Mouse (Mus musculus): ENCODE measurements at regions not wholly inside any gene's neighbourhood (a gene's known extent, or its start where the extent isn't known, plus 50 kb on each side); places are given as distances from the start of the nearest gene placed in this dataset.

- Histone ChIP-seq H3K4me3 (ENCODE audit: low read length) (no peak overlapping the region), H3K4me2 (ENCODE audit: low read depth, low read length) (no peak overlapping the region), H3K36me3 (ENCODE audit: control insufficient read depth, insufficient read depth, low read length) (no peaks in the 10 kb centered on the region), H3K27me3 (ENCODE audit: control insufficient read depth, insufficient read depth, low read depth, low read length) (no peaks in the 10 kb centered on the region), H3K4me1 (replicated peaks; ENCODE audit: control insufficient read depth, insufficient read depth, low read length) (no peaks in the 10 kb centered on the region), H3K27ac (ENCODE audit: low read length) (no peak overlapping the region), H3K9ac (ENCODE audit: low read length) (no peak overlapping the region), H3K9me3 (ENCODE audit: control insufficient read depth, low read length) (no peaks in the 10 kb centered on the region)
- peak; percentile 38; the same call in 1 of the 2 replicates for ATAC-seq (ENCODE audit: low read depth)
- WGBS: 52% methylated on average over 6 of the region's 6 CpGs
These were observed 264.8 kb downstream of the Cd109 start for GRCm38 (mm10) chr9:78879955-78880642.

- H3K4me2 ChIP-seq (ENCODE audit: low read depth, low read length): no peak overlapping the region
- H3K27me3 ChIP-seq (ENCODE audit: control insufficient read depth, insufficient read depth, low read depth, low read length): no peaks in the 10 kb centered on the region
- no peaks in the 10 kb centered on the region for H3K9me3 ChIP-seq (ENCODE audit: control insufficient read depth, low read length)
- no peaks in the 10 kb centered on the region for H3K4me1 ChIP-seq (replicated peaks; ENCODE audit: control insufficient read depth, insufficient read depth, low read length)
- 63% methylated on average over 4 of the region's 4 CpGs for WGBS
- H3K4me3 ChIP-seq (ENCODE audit: low read length): no peak overlapping the region
- no peak for ATAC-seq (ENCODE audit: low read depth)
- H3K9ac ChIP-seq (ENCODE audit: low read length): no peak overlapping the region
- H3K27ac ChIP-seq (ENCODE audit: low read length): no peak overlapping the region
- H3K36me3 ChIP-seq (ENCODE audit: control insufficient read depth, insufficient read depth, low read length): no peaks in the 10 kb centered on the region
These were observed 265.4 kb downstream of the Cd109 start for GRCm38 (mm10) chr9:78880643-78881306.

GRCm38 (mm10) chr9:78881307-78881790, 266.0 kb downstream of the Cd109 start:
- ATAC-seq (ENCODE audit: low read depth): no peak
- no peak overlapping the region for H3K9ac ChIP-seq (ENCODE audit: low read length)
- WGBS: 68% methylated on average over 5 of the region's 5 CpGs
- no peaks in the 10 kb centered on the region for H3K27me3 ChIP-seq (ENCODE audit: control insufficient read depth, insufficient read depth, low read depth, low read length)
- no peaks in the 10 kb centered on the region for H3K4me1 ChIP-seq (replicated peaks; ENCODE audit: control insufficient read depth, insufficient read depth, low read length)
- no peak overlapping the region for H3K4me2 ChIP-seq (ENCODE audit: low read depth, low read length)
- H3K36me3 ChIP-seq (ENCODE audit: control insufficient read depth, insufficient read depth, low read length): no peaks in the 10 kb centered on the region
- H3K9me3 ChIP-seq (ENCODE audit: control insufficient read depth, low read length): no peaks in the 10 kb centered on the region
- no peak overlapping the region for H3K27ac ChIP-seq (ENCODE audit: low read length)
- H3K4me3 ChIP-seq (ENCODE audit: low read length): no peak overlapping the region

DNA sequence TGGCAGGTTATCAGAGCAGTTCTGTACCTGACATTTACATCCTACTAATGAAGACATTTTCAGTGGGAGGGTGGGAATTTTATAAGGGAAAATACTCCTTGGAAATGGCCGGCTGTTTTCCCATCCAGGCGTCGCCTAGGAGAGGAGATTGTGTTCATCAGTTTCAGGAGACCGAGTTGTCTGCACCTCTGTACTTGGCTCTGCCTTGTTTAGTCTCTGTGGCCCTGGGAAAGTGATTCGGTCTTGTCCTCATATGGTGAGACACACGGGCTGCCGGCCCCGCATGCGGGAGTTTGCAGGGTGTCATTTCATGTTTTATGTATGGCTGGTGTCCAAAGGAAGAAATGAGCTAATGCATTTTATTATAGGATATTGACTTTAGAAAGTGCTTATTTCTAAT, 287.9 kb downstream of the Cd109 start:
- Histone ChIP-seq H3K9ac (ENCODE audit: low read length) (no peak overlapping the region), H3K27me3 (ENCODE audit: control insufficient read depth, insufficient read depth, low read depth, low read length) (no peaks in the 10 kb centered on the region), H3K36me3 (ENCODE audit: control insufficient read depth, insufficient read depth, low read length) (no peaks in the 10 kb centered on the region), H3K27ac (ENCODE audit: low read length) (no peak overlapping the region), H3K9me3 (ENCODE audit: control insufficient read depth, low read length) (no peaks in the 10 kb centered on the region), H3K4me1 (replicated peaks; ENCODE audit: control insufficient read depth, insufficient read depth, low read length) (no peaks in the 10 kb centered on the region), H3K4me3 (ENCODE audit: low read length) (no peak overlapping the region), H3K4me2 (ENCODE audit: low read depth, low read length) (no peak overlapping the region)
- no peak for ATAC-seq (ENCODE audit: low read depth)
- 63% methylated on average over 9 of the region's 9 CpGs for WGBS

DNA sequence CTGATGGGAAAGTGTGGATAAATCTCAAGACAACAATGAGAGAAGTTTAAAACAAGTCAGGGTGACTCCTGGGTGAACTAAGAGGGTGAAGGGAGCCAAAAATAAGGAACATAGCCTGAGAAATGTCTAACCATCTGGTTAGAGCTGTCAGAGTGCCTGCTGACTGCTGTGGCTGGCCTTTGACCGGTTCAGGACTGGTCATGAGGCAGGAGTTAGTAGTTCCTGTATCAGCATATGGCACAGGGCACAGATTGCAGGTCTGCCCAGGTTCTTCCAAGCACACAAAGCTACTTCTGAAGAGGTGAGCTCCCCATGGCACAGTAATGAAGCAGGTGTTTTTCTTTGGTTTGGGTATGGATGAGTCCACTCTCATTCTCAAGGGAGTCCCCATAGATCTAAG, 302.0 kb downstream of the Cd109 start:
- H3K36me3 ChIP-seq (ENCODE audit: control insufficient read depth, insufficient read depth, low read length): no peaks in the 10 kb centered on the region
- H3K9ac ChIP-seq (ENCODE audit: low read length): no peak overlapping the region
- no peak for ATAC-seq (ENCODE audit: low read depth)

GRCm38 (mm10) chr9:78925977-78926593, 310.7 kb downstream of the Cd109 start:
- H3K4me2 ChIP-seq (ENCODE audit: low read depth, low read length): no peak overlapping the region
- H3K9ac ChIP-seq (ENCODE audit: low read length): no peak overlapping the region
- no peaks in the 10 kb centered on the region for H3K27me3 ChIP-seq (ENCODE audit: control insufficient read depth, insufficient read depth, low read depth, low read length)
- no peak overlapping the region for H3K27ac ChIP-seq (ENCODE audit: low read length)
- no peaks in the 10 kb centered on the region for H3K36me3 ChIP-seq (ENCODE audit: control insufficient read depth, insufficient read depth, low read length)
- no peak overlapping the region for H3K4me3 ChIP-seq (ENCODE audit: low read length)
- H3K9me3 ChIP-seq (ENCODE audit: control insufficient read depth, low read length): no peaks in the 10 kb centered on the region
- ATAC-seq (ENCODE audit: low read depth): no peak
- H3K4me1 ChIP-seq (replicated peaks; ENCODE audit: control insufficient read depth, insufficient read depth, low read length): no peaks in the 10 kb centered on the region
- WGBS: 71% methylated on average over 7 of the region's 7 CpGs

More for the DNA sequence above, 302.0 kb downstream of the Cd109 start:
- 72% methylated on average over 1 of the region's 1 CpGs for WGBS
- Histone ChIP-seq H3K4me1 (replicated peaks; ENCODE audit: control insufficient read depth, insufficient read depth, low read length) (no peaks in the 10 kb centered on the region), H3K27me3 (ENCODE audit: control insufficient read depth, insufficient read depth, low read depth, low read length) (no peaks in the 10 kb centered on the region), H3K4me3 (ENCODE audit: low read length) (no peak overlapping the region), H3K4me2 (ENCODE audit: low read depth, low read length) (no peak overlapping the region), H3K27ac (ENCODE audit: low read length) (no peak overlapping the region), H3K9me3 (ENCODE audit: control insufficient read depth, low read length) (no peaks in the 10 kb centered on the region)

GRCm38 (mm10) chr9:78941648-78942047, 326.3 kb downstream of the Cd109 start:
- H3K4me1 ChIP-seq (replicated peaks; ENCODE audit: control insufficient read depth, insufficient read depth, low read length): no peaks in the 10 kb centered on the region
- H3K4me3 ChIP-seq (ENCODE audit: low read length): no peak overlapping the region
- H3K27ac ChIP-seq (ENCODE audit: low read length): no peak overlapping the region
- H3K36me3 ChIP-seq (ENCODE audit: control insufficient read depth, insufficient read depth, low read length): no peaks in the 10 kb centered on the region
- no peak overlapping the region for H3K9ac ChIP-seq (ENCODE audit: low read length)
- H3K27me3 ChIP-seq (ENCODE audit: control insufficient read depth, insufficient read depth, low read depth, low read length): no peaks in the 10 kb centered on the region
- no peak overlapping the region for H3K4me2 ChIP-seq (ENCODE audit: low read depth, low read length)
- no peaks in the 10 kb centered on the region for H3K9me3 ChIP-seq (ENCODE audit: control insufficient read depth, low read length)
- ATAC-seq (ENCODE audit: low read depth): no peak

GRCm38 (mm10) chr9:78964813-78965212, 349.5 kb downstream of the Cd109 start:
- Histone ChIP-seq H3K27ac (ENCODE audit: low read length) (peak overlapping the region; percentile 22; the same call in 1 of the 2 replicates), H3K4me1 (replicated peaks; ENCODE audit: control insufficient read depth, insufficient read depth, low read length) (peaks cover 5% of the 10 kb centered on the region; the same call in 1 of the 2 replicates), H3K36me3 (ENCODE audit: control insufficient read depth, insufficient read depth, low read length) (no peaks in the 10 kb centered on the region), H3K4me2 (ENCODE audit: low read depth, low read length) (no peak overlapping the region), H3K9ac (ENCODE audit: low read length) (no peak overlapping the region), H3K27me3 (ENCODE audit: control insufficient read depth, insufficient read depth, low read depth, low read length) (no peaks in the 10 kb centered on the region), H3K4me3 (ENCODE audit: low read length) (no peak overlapping the region), H3K9me3 (ENCODE audit: control insufficient read depth, low read length) (no peaks in the 10 kb centered on the region)
- WGBS: 7% methylated on average over 1 of the region's 1 CpGs
- ATAC-seq (ENCODE audit: low read depth): 0 out of 2 replicates have a peak, but pooled peaks have one; percentile 51

DNA sequence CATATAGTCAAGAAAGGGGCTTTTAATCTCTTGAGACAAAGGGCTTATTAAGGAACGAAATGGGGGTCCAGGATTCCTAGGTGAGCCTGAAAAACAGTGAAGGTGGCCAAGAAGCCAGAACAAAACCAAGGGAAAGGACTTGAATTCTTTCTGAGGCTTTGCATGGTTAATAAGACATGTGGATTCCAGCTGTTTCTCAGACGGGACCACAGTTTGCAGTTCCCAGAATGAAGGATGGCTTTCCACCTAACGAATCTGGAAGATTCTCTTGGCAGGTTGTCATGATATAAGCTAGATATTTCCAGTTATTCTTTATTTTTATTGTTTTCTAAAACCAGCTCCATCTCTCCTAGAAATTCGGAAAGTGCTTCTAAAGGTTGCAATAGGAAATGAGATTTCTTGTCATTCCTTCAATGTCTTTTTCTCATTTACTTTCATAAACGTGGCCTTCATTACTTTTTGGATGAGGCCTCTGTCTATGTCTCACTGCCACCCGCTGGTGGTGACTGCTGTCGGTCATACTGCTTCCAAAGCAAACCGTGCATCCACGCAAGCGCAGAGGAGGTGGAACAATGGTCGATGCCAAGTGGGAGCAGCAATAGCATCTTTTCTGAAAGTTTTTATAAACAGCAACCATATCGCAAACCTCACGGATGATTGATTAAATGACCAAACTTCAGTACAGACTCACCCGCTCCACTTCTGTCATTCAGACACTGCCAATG, 350.0 kb downstream of the Cd109 start:
- Histone ChIP-seq H3K27ac (ENCODE audit: low read length) (peak overlapping the region; percentile 22; the same call in 1 of the 2 replicates), H3K4me3 (ENCODE audit: low read length) (no peak overlapping the region), H3K9me3 (ENCODE audit: control insufficient read depth, low read length) (no peaks in the 10 kb centered on the region), H3K9ac (ENCODE audit: low read length) (no peak overlapping the region), H3K27me3 (ENCODE audit: control insufficient read depth, insufficient read depth, low read depth, low read length) (no peaks in the 10 kb centered on the region), H3K36me3 (ENCODE audit: control insufficient read depth, insufficient read depth, low read length) (no peaks in the 10 kb centered on the region), H3K4me1 (replicated peaks; ENCODE audit: control insufficient read depth, insufficient read depth, low read length) (peaks cover 5% of the 10 kb centered on the region; the same call in 1 of the 2 replicates), H3K4me2 (ENCODE audit: low read depth, low read length) (no peak overlapping the region)
- 58% methylated on average over 14 of the region's 14 CpGs for WGBS
- ATAC-seq (ENCODE audit: low read depth): no peak
